In genomic region chr10:85242701-85243100, GRCm38 (mm10) we compare ENCODE assay signal across 16 mouse cellular contexts.
"Had no signal": no experiment of that assay in that cellular context is flagged by ENCODE, and none has a peak within 500 bp of the region (broad histone marks: within the 10 kb centered on the region; RNA-seq: fewer than 3 reads in every experiment).

No protein-coding gene starts in this region.

- H3K9ac ChIP-seq: limb, embryonic 12.5 days; liver, embryonic 13.5 days; liver, postnatal 0 days; lung, embryonic 15.5 days; midbrain, embryonic 12.5 days; neural tube, embryonic 13.5 days had no signal

- H3K27me3 ChIP-seq: limb, embryonic 12.5 days; liver, embryonic 13.5 days; lung, embryonic 15.5 days; megakaryocyte, embryonic 14.5 days; midbrain, embryonic 12.5 days; neural tube, embryonic 13.5 days had no signal

- H3K4me2 ChIP-seq: limb, embryonic 12.5 days; liver, embryonic 13.5 days; lung, embryonic 15.5 days; midbrain, embryonic 12.5 days; neural tube, embryonic 13.5 days had no signal

- H3K27ac ChIP-seq: limb, embryonic 12.5 days; liver, embryonic 13.5 days; lung, embryonic 15.5 days; macrophage; midbrain, embryonic 12.5 days; neural tube, embryonic 13.5 days; stomach, postnatal 0 days had no signal

- H3K36me3 ChIP-seq: limb, embryonic 12.5 days; liver, embryonic 13.5 days; lung, embryonic 15.5 days; midbrain, embryonic 12.5 days; neural tube, embryonic 13.5 days had no signal

- H3K9me3 ChIP-seq: limb, embryonic 12.5 days; liver, embryonic 13.5 days; lung, embryonic 15.5 days; megakaryocyte, embryonic 14.5 days; midbrain, embryonic 12.5 days; neural tube, embryonic 13.5 days had no signal

- ATAC-seq: liver, postnatal 0 days; midbrain, embryonic 16.5 days had no signal

- DNase-seq: kidney, postnatal 36 days; layer of hippocampus, adult 9-11 months; liver; liver, embryonic 13.5 days; liver, postnatal 0 days; lung, postnatal 14 days; right cerebral cortex, postnatal 25 days; thymus, postnatal 4 days had no signal

- H3K4me1 ChIP-seq: limb, embryonic 12.5 days; liver, embryonic 13.5 days; lung, embryonic 15.5 days; megakaryocyte, embryonic 14.5 days; midbrain, embryonic 12.5 days; neural tube, embryonic 13.5 days had no signal

- H3K4me3 ChIP-seq: limb, embryonic 12.5 days; liver, embryonic 13.5 days; lung, embryonic 15.5 days; megakaryocyte, embryonic 14.5 days; midbrain, embryonic 12.5 days; neural tube, embryonic 13.5 days had no signal
